Comparison of ENCODE assay signal across 8 mouse cellular contexts in the genomic region with DNA sequence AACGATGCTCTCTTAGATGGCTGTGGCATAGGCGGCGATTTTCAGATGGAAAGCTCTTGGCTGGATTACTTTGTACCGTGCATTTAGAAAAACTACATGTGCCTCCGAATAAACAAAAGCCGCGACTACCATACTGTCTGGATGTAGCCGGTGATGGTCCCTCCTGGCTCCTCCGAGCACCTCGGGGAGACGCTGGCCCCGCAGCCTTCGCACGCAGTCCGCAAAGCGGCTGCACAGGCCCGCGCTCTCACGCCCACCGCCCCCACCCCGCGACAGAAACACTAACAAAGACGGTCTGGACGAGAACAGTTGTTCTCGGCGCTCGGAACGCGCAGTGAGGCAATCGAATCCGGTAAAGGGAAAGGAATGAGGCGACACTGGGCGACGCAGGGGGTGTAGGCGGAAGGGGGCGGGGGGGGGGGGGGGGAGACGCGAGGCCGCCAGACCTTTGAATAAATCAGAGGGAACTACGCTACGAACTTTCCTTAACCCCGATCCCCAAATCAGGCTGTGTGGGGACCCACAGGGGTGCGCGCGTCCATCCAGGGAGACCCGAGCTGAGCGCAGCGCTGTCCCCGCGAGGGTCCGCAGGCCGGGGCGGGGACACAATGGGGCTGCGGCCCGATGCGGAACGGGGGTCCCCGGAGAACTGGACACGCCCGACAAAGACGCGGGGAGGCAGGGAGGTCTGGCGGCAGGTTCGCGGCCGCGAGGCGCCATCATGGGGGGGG. TPM values are rescaled to one million over a fixed set of nuclear protein-coding genes. Genes with fewer than 3 reads are reported as not detected.
A peak's percentile ranks its signal among the peaks of the same experiment; 100 is the strongest.
DNase-seq lines count a peak whose midpoint lies in the region; ATAC-seq lines count a peak whose summit lies in the region.

No protein-coding gene starts in this region.

- no peaks in the 10 kb centered on the region for H3K9me3 ChIP-seq in embryonic facial prominence, embryonic 13.5 days

- DNase-seq in adrenal gland, adult (ENCODE audit: inconsistent age in 2 of 2, low spot score in 1 of 2), result peak; percentile 57 to 85
- DNase-seq in adrenal gland, adult 8-10 months, result no peak
- DNase-seq in WW6 (ENCODE audit: low read depth, low spot score), result peak; percentile 18
- peak; percentile 15 for DNase-seq in heart, postnatal 25 days (ENCODE audit: low spot score)
- peak; percentile 55 for DNase-seq in left cerebral cortex, postnatal 4 days
- DNase-seq in mesoderm, embryonic 11.5 days (ENCODE audit: low read depth, low spot score), result peak; percentile 79
- DNase-seq in splenic B cell, adult 2 months (ENCODE audit: low read depth, low spot score), result peak; percentile 36

- H3K4me1 ChIP-seq in embryonic facial prominence, embryonic 13.5 days, result peaks cover 36% of the 10 kb centered on the region

- peak; percentile 59 for ATAC-seq in embryonic facial prominence, embryonic 13.5 days (ENCODE audit: insufficient number of reproducible peaks, insufficient read depth, low FRiP score, low TSS enrichment, low read depth)

- intact Hi-C loops in heart, postnatal 25 days (cut with DNase I), result loop anchor here (1.0 to 10.0 kb wide), 3 partner anchors 56 to 574 kb away; partner anchors contain the start of gene Lsm6
- intact Hi-C loops in left cerebral cortex, postnatal 4 days (cut with DNase I), result loop anchor here (5.0 to 10.0 kb wide), 3 partner anchors 46 to 186 kb away; partner anchors contain the start of gene Mmaa

- peak overlapping the region; percentile 72 for H3K4me2 ChIP-seq in embryonic facial prominence, embryonic 13.5 days

- peak overlapping the region; percentile 98 for H3K27ac ChIP-seq in embryonic facial prominence, embryonic 13.5 days

- WGBS in embryonic facial prominence, embryonic 13.5 days, result under 1% methylated on average over 64 of the region's 68 CpGs

- peak overlapping the region; percentile 96 for H3K9ac ChIP-seq in embryonic facial prominence, embryonic 13.5 days

- H3K36me3 ChIP-seq in embryonic facial prominence, embryonic 13.5 days, result no peaks in the 10 kb centered on the region
- no peaks in the 10 kb centered on the region for H3K36me3 ChIP-seq in splenic B cell, adult 2 months (ENCODE audit: control insufficient read depth, insufficient read depth, low read length, poor library complexity, severe bottlenecking)

- H3K4me3 ChIP-seq in embryonic facial prominence, embryonic 13.5 days, result peak overlapping the region; percentile 79

- H3K27me3 ChIP-seq in embryonic facial prominence, embryonic 13.5 days, result no peaks in the 10 kb centered on the region
- H3K27me3 ChIP-seq in splenic B cell, adult 2 months (ENCODE audit: control insufficient read depth, insufficient read depth, low read length, poor library complexity, severe bottlenecking), result no peaks in the 10 kb centered on the region

RNA-seq across cellular contexts. Expression of gene Smad1, which starts 0.9 kb away (rescaled TPM):
- total RNA-seq in adrenal gland, adult 8-10 months (2022), result 10 to 100 TPM; 24.2 to 37.3 (median 28.3) TPM
- polyA plus RNA-seq in embryonic facial prominence, embryonic 13.5 days (2015; fragmentation: Nextera tagmentation; extraction: Ambion mirVana), result 53.9 and 58.0 TPM in 2 replicates
- total RNA-seq in heart, postnatal 25 days (2021), result 10 to 100 TPM; 14.5 to 16.3 TPM
- 10 to 100 TPM; 56.5 to 60.8 TPM for total RNA-seq in left cerebral cortex, postnatal 4 days (2021)
